Mouse (Mus musculus): ENCODE results near the gene Samd4b.

DNA sequence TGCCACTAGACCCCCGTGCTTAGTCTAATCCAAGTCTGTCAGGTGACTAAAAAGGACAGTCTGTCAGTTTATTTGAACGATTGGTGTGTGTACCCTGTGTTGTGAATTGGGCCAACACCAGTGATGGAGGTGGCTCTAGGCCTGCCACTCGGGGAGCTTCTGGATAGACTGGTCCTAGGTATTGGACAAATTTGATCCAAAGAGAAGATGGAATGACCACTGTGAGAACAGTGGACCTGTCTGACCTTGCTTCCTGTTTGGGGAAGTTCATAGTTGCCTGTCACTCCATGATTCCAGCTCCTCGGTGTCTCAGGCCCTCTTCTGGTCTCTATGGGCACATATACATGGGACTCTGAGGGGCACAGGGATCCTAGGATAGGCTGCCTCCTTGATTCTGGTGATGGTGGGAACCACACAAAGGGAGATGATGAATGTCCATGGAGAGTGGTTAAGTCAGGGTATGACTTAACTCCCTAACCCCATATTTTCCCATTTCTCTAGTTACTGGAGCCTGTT is 246.2 kb downstream of the Samd4b start:
- TF ChIP-seq CTCF (IDR thresholded peaks at IDR 0.05; ENCODE audit: control insufficient read depth, insufficient read depth, low read length) (no peak), POLR2A (IDR thresholded peaks at IDR 0.05; ENCODE audit: borderline replicate concordance, control insufficient read depth, low read depth, low read length) (no peak)

Measured in bone marrow, adult 2 months (tissue).